Mouse (Mus musculus) heart, adult 9 months (tissue): Measurements from ENCODE around the gene Tssc4.

Experiments used
- DNase-seq, 2 experiments: peaks; one replicate each; pipeline ENCODE4 v3.0.0; 2022; ENCODE audit warnings: low spot score in 2 of 2

Tssc4 gene

GRCm38 (mm10) chr7:143044826-143045206, 24.2 kb upstream of the Tssc4 start:
- no peak for DNase-seq

GRCm38 (mm10) chr7:143046358-143046757, 22.7 kb upstream of the Tssc4 start:
- DNase-seq, result no peak

- no peak for DNase-seq
Observed at GRCm38 (mm10) chr7:143049331-143049730, 19.7 kb upstream of the Tssc4 start.

DNA sequence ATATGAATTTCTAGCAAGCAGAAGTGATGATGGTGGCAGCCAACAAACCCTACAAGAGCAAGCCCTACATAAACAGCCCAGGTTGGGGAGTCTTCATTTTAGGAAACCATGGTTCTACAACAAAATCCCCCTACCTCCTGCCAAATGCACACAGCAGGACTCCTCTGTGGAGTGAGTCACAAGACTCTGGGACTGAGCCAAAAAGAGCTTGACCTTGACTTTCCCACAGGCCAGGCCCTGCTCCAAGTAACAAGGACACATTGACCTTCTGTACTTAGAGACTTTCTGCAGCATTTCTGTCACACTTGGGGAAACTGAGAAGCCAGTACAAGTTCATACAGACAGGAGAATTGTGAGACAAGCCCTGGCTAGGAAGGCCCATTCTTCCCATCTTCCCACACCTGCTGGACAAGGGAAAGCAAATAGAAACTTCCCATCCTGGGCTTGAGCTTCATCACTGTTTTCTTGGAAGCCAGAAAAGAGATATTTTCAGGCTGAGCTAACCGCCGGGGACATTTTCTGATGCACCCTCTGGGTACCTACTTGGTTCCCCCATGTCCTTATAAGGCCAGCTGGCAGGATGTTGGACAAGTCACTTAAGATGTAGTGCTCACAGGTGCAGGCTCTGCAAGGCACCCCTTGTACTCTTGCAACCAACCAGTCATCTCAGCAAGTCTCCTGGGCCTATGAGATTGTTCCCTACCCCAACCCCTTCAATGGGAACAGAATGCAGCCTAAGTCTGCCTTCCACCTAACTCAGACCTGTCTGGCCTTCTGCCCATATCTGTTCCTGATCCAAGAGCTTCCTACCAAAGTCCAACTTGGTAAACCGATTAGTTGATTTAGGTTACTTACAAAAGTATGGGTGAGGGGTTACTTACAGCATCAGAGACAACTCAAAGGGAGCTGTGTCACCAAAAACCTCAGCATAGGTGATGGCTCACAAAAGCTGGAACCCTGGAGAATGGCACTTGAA, 18.9 kb upstream of the Tssc4 start:
- DNase-seq, result peak in 1 of 2 experiments; percentile 85

- no peak for DNase-seq
Observed at GRCm38 (mm10) chr7:143051316-143051715, 17.7 kb upstream of the Tssc4 start.

DNA sequence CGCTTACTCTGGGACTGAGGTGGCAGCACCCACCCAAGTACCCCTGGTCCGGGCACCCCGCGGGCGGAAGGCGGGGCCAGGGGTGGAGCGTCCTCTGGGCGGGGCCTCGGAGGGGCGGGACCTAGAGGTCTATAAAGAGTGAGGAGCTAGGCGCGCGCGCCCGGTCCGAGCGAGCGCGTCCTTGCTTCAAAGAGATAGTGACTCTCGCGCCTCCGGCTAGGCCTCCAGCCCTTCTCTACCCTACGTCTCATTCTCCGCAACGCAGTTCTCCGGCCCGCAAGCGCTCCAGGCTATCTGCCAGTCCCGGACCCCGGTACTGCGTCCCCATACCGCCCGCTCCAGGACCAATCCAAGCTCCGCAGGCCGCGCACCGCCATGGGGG, 16.4 kb upstream of the Tssc4 start, which contains the start of gene Cd81:
Gene Cd81 (plus strand): TSS at position 114 of the 382 bp plus-strand sequence.
- peak; percentile 89 to 90 for DNase-seq

GRCm38 (mm10) chr7:143053008-143053899, 15.8 kb upstream of the Tssc4 start:
- DNase-seq, result peak in 1 of 2 experiments; percentile 73

GRCm38 (mm10) chr7:143053961-143054611, 15.0 kb upstream of the Tssc4 start:
- peak in 1 of 2 experiments; percentile 25 for DNase-seq

GRCm38 (mm10) chr7:143054612-143054965, 14.5 kb upstream of the Tssc4 start:
- DNase-seq, result peak in 1 of 2 experiments; percentile 33

- no peak for DNase-seq
Observed at GRCm38 (mm10) chr7:143055001-143055400, 14.0 kb upstream of the Tssc4 start.

DNA sequence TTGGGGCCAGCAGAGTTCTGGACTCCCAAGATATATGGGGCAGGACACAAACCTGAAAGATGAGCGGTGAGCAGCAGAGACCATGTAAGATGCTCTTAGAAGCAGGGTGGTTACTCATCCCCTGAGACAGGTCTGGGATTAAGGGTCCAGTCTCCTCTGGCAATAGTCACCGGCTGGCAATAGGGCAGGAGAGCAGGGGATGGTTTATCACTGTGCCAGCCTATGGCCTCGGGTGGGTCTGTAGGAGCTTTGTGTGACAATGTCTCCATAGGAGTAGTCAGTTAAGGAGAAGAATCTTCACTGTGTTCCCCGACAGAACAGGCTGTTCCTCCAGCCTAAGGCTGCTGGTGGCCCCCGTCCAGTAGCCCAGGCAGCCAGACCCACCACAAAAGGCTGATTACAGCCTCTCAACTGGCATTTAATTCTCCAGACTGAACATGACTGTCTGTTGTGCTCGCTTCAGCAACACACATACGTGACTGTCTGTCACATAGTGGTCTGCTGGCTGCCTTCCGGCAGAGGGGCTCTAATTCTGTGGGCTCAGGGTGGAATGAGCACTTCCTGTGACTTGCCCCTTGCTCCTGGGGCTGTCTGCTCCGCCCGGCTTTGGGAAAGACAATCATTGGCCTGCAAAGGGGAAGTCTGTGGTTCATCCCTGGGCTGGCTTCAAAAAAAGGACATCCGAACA, 13.4 kb upstream of the Tssc4 start:
- DNase-seq, result peak in 1 of 2 experiments; percentile 33

DNA sequence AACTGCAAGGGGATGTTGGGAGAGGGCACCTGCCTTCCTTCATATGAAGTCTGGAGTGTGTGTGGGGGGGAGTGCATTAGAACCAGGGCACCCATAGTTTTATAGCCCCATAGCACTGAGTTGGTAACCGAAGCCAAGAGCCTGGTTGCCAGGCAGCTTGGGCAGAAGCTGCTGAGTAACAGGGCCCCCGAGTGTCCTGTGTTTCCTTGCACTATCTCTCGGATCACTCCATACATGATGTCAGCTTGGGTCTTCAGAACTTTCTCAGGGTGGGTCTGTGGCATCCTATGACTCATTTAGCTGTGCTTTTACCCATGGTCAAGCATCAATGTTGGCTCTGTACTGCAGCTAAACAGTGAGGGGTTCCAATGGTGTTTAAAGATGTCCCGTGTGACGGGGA, 12.0 kb upstream of the Tssc4 start:
- DNase-seq, result no peak

GRCm38 (mm10) chr7:143057667-143058220, 11.3 kb upstream of the Tssc4 start:
- DNase-seq, result peak in 1 of 2 experiments; percentile 34

DNA sequence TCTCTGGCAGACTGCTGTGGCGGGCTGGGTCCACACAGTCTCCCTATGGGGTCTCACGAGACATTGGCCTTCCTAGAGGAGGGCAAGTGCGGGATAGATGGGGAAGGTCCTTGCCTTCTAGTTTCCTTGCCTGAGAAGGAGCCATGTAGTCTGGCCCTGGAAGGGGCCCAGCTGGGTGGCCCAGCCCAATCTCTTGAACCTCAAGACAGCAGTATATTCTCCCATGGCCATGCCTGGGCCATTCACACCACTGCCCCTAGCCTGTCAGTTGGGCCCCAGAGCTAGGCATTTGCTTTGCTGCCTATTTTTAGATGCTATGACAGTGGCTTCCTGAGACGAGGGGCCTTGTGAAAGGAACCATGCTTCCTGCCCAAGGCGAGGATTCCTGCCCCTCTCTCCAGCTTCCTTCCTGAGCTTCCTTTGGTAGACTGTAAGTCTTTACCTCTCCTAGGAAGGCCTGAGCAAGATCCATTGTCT, 10.8 kb upstream of the Tssc4 start:
- DNase-seq, result peak; percentile 69 to 80

DNA sequence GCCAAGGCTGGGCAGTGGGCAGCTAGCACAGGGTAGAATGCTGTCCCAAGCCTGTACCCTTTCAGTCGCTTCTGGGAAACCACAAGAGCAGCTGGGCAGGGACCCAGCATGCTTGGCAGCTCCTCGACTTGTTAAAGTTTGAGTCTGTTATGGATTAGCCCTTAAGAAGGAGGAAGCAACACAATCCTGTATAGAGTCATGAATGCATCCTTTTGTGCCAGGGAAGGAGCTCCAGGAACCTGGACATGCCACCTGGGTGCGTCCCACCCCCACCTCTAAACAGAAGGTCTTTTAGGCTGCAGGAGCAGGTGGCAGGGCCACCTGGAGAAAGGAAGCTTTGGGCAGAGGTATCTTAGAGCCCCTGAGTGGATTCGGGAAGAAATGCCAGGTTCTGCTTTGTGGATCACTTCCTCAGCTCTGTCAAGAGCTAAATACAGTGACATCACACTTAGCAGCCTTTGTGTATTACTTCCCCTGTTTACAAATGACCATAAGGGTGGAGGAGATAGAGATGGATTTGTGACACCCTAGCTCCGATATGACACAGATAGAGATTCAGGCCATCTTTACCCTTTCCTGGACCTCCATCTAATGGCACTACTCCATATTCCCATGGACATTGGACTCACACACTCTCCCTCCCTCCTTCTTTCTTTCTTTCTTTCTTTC, 9.7 kb upstream of the Tssc4 start:
- DNase-seq, result peak in 1 of 2 experiments; percentile 65

GRCm38 (mm10) chr7:143062704-143063103, 6.3 kb upstream of the Tssc4 start:
- peak in 1 of 2 experiments; percentile 24 for DNase-seq

- no peak for DNase-seq
Observed at GRCm38 (mm10) chr7:143064226-143064625, 4.8 kb upstream of the Tssc4 start.

DNA sequence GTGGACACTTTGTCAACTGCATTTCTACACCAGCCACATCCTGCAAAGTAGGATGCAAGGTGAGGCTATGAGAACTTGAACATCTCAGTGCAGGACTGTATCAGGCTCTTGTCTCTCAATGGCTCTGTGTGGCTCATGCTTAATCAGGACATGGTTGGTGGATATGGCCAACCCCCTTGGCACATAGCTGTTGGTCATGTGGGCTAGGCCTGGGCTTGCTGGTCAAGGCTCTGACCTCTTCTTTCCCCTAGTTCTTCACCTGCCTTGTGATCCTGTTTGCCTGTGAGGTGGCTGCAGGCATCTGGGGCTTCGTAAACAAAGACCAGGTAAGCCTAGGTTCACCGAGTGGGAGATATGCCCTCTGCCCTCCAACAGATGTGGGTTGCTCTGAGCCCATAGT, 3.4 kb upstream of the Tssc4 start:
- no peak for DNase-seq

- DNase-seq, result no peak
Observed at GRCm38 (mm10) chr7:143067469-143067868, 1.6 kb upstream of the Tssc4 start.

GRCm38 (mm10) chr7:143067897-143068296, 1.2 kb upstream of the Tssc4 start:
- DNase-seq, result no peak
